Mouse (Mus musculus) midbrain, postnatal 0 days (tissue): ENCODE results near the gene 1110017D15Rik. TPM values are rescaled to one million over a fixed set of nuclear protein-coding genes. Genes with fewer than 3 reads are reported as not detected.

Experiments used
- ATAC-seq: fragments of 200-750 bp; cut with Nextera tagmentation; 2 replicates; pipeline ENCODE4 v1.8.0; 2017; ENCODE audit warnings: moderate number of reproducible peaks, mild to moderate bottlenecking, moderate TSS enrichment, moderate library complexity; ENCODE audit not compliant: low FRiP score
- DNase-seq: peaks from one replicate; pipeline ENCODE4 v3.0.0-alpha.2; 2015; ENCODE audit warnings: low spot score
- H3K27ac ChIP-seq: fragments of 300-500 bp; sonication (generic); 2 replicates; pipeline ENCODE4 v1.5.1; 2014; ENCODE audit warnings: low read depth, mild to moderate bottlenecking, low read length, mixed read lengths
- H3K27me3 ChIP-seq: fragments of 300-500 bp; sonication (generic); 2 replicates; pipeline ENCODE4 v1.6.1; 2014; ENCODE audit warnings: low read length, control low read depth, mixed read lengths; ENCODE audit not compliant: insufficient read depth
- H3K36me3 ChIP-seq: fragments of 300-500 bp; sonication (generic); 2 replicates; pipeline ENCODE4 v1.6.1; 2014; ENCODE audit warnings: low read length, control low read depth, mixed read lengths; ENCODE audit not compliant: insufficient read depth
- H3K4me1 ChIP-seq: fragments of 300-500 bp; sonication (generic); 2 replicates; pipeline ENCODE4 v1.6.1; 2014; ENCODE audit warnings: mild to moderate bottlenecking, control low read depth, antibody characterized with exemption, low read length, mixed read lengths; ENCODE audit not compliant: insufficient read depth
- H3K4me2 ChIP-seq: fragments of 300-500 bp; sonication (generic); 2 replicates; pipeline ENCODE4 v1.6.1; 2014; ENCODE audit warnings: low read depth, mild to moderate bottlenecking, low read length, mixed read lengths; ENCODE audit not compliant: poor library complexity, severe bottlenecking
- H3K4me3 ChIP-seq: fragments of 300-500 bp; sonication (generic); 2 replicates; pipeline ENCODE4 v1.5.1; 2014; ENCODE audit warnings: low read depth, mild to moderate bottlenecking, low read length, moderate library complexity
- H3K9ac ChIP-seq: fragments of 300-500 bp; sonication (generic); replicated peaks from 2 replicates; pipeline ENCODE4 v1.6.1; 2014; ENCODE audit warnings: mild to moderate bottlenecking, low read length, moderate library complexity, mixed read lengths; ENCODE audit not compliant: poor library complexity, severe bottlenecking
- H3K9me3 ChIP-seq: fragments of 300-500 bp; sonication (generic); 2 replicates; pipeline ENCODE4 v1.6.1; 2016; ENCODE audit warnings: low read length, control low read depth
- CTCF ChIP-seq: IDR thresholded peaks from 2 replicates; pipeline ENCODE4 v1.5.1; 2016; ENCODE audit warnings: antibody characterized with exemption, mild to moderate bottlenecking
- WGBS: fragments of 180-500 bp; shearing (Covaris S2); extraction: QIAGEN DNeasy Blood & Tissue Kit; methylation state at CpG from one replicate; pipeline ENCODE4 v1.1.7; 2014; 5-methylcytosine and 5-hydroxymethylcytosine counted together
- polyA plus RNA-seq: library from polyadenylated mRNA; unstranded; fragments of >200 nt; fragmentation: Nextera tagmentation; extraction: Ambion mirVana; gene quantifications from 2 replicates; pipeline ENCODE4 v1.2.1, GENCODE M21; 2015
- total RNA-seq: library from RNA; depleted of rRNA; stranded (reverse); fragments of >200 nt; gene quantifications from 2 replicates; pipeline ENCODE4 v1.2.3, GENCODE M21; 2014

1110017D15Rik gene
- total and polyA plus RNA-seq, 2 experiments from 2014 or later = 11.8 to 20.7 TPM

DNA sequence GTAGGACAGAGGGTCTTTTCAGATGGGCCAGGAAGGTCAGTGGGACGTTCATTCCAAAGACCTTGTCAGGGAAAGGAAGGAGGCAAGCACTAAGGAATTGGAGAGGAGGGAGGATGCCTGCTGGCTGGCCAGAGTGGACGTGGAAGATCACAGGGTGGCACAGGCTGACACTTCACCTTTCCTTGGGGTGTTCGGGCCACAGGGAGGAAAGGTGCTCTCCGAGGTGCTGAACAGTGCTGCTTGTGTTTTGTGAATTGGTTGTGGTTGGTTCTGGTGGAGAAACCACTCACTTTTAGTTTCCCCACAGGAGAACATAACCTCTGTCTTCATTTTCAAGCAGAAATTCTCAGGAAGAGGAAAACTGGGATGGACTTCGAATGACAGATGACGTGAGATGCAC is 15.3 kb upstream of the 1110017D15Rik start:
- Histone ChIP-seq H3K9ac (no peak overlapping the region), H3K27ac (no peak overlapping the region), H3K4me3 (no peak overlapping the region), H3K27me3 (no peaks in the 10 kb centered on the region), H3K36me3 (no peaks in the 10 kb centered on the region), H3K9me3 (no peaks in the 10 kb centered on the region), H3K4me2 (no peak overlapping the region), H3K4me1 (peaks cover 5% of the 10 kb centered on the region; the same call in 1 of the 2 replicates)
- WGBS = 42% methylated on average over 6 of the region's 6 CpGs
- TF ChIP-seq CTCF = no peak
- DNase-seq (no peak), ATAC-seq (no peak)

- Histone ChIP-seq H3K4me2 (no peak overlapping the region), H3K27me3 (no peaks in the 10 kb centered on the region), H3K4me1 (peaks cover 5% of the 10 kb centered on the region; the same call in 1 of the 2 replicates), H3K36me3 (peaks cover 8% of the 10 kb centered on the region; the same call in 1 of the 2 replicates), H3K9ac (no peak overlapping the region), H3K27ac (no peak overlapping the region), H3K4me3 (no peak overlapping the region), H3K9me3 (no peaks in the 10 kb centered on the region)
- ATAC-seq (no peak), DNase-seq (peak; percentile 53)
- no peak for TF ChIP-seq CTCF
- WGBS = 19% methylated on average over 8 of the region's 8 CpGs
Observed at GRCm38 (mm10) chr4:41527996-41528395, 10.9 kb upstream of the 1110017D15Rik start.

- no peak for DNase-seq
- H3K9ac ChIP-seq = no peak overlapping the region; the same call in 1 of the 2 replicates
- ATAC-seq = no peak
Observed at GRCm38 (mm10) chr4:41527076-41527475, 9.9 kb upstream of the 1110017D15Rik start.

GRCm38 (mm10) chr4:41526553-41526952 is 9.4 kb upstream of the 1110017D15Rik start:
- Histone ChIP-seq H3K4me3 (no peak overlapping the region), H3K4me1 (peaks cover 5% of the 10 kb centered on the region; the same call in 1 of the 2 replicates), H3K4me2 (no peak overlapping the region), H3K9ac (peak overlapping the region; percentile 19; the same call in 1 of the 2 replicates), H3K9me3 (no peaks in the 10 kb centered on the region), H3K27ac (peak overlapping the region; percentile 27; the same call in 1 of the 2 replicates), H3K36me3 (peaks cover 8% of the 10 kb centered on the region; the same call in 1 of the 2 replicates), H3K27me3 (no peaks in the 10 kb centered on the region)
- ATAC-seq (0 out of 2 replicates have a peak, but pooled peaks have one; percentile 10), DNase-seq (no peak)
- TF ChIP-seq CTCF = no peak
- WGBS = 9% methylated on average over 7 of the region's 7 CpGs

More at GRCm38 (mm10) chr4:41527076-41527475, 9.9 kb upstream of the 1110017D15Rik start:
- 16% methylated on average over 13 of the region's 13 CpGs for WGBS
- Histone ChIP-seq H3K27me3 (no peaks in the 10 kb centered on the region), H3K27ac (peak overlapping the region; percentile 27; the same call in 1 of the 2 replicates), H3K4me2 (peak overlapping the region; percentile 13; the same call in 1 of the 2 replicates), H3K36me3 (peaks cover 8% of the 10 kb centered on the region; the same call in 1 of the 2 replicates), H3K4me1 (peaks cover 5% of the 10 kb centered on the region; the same call in 1 of the 2 replicates), H3K9me3 (no peaks in the 10 kb centered on the region), H3K4me3 (no peak overlapping the region)
- TF ChIP-seq CTCF = no peak

GRCm38 (mm10) chr4:41524829-41525228 is 7.7 kb upstream of the 1110017D15Rik start:
- Histone ChIP-seq H3K36me3 (peaks cover 21% of the 10 kb centered on the region), H3K4me1 (peaks cover 5% of the 10 kb centered on the region; the same call in 1 of the 2 replicates), H3K27me3 (no peaks in the 10 kb centered on the region), H3K4me3 (no peak overlapping the region), H3K9ac (no peak overlapping the region), H3K27ac (no peak overlapping the region), H3K9me3 (no peaks in the 10 kb centered on the region), H3K4me2 (no peak overlapping the region)
- no peak for ATAC-seq
- no peak for DNase-seq
- no peak for TF ChIP-seq CTCF
- 75% methylated on average over 9 of the region's 9 CpGs for WGBS

DNA sequence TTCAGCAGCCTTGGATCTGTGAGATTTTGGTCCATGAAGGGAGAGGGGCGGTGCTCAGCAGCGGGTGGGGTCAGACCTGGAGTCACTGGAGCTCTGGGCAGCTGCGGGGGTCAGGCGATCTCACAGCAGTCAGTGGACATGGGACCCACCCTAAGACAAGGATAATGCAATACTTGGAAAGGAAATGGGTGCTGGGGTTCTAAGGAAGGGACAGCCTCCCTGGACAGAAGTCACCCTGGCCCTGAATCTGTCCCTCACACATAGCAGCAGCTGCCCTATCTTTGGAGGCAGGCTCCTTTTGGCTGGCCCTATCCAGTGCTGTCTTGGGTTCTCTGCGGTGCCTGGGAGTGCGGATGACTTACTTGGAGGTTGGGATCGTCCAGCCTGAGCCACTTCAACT is 6.7 kb upstream of the 1110017D15Rik start:
- no peak for DNase-seq
- H3K9me3 ChIP-seq = no peaks in the 10 kb centered on the region
- WGBS = 86% methylated on average over 7 of the region's 7 CpGs
- no peak overlapping the region for H3K4me3 ChIP-seq
- no peak overlapping the region for H3K9ac ChIP-seq
- no peak for ATAC-seq
- peaks cover 5% of the 10 kb centered on the region; the same call in 1 of the 2 replicates for H3K4me1 ChIP-seq
- no peak overlapping the region for H3K4me2 ChIP-seq
- no peak overlapping the region for H3K27ac ChIP-seq
- no peak for TF ChIP-seq CTCF
- H3K36me3 ChIP-seq = peaks cover 22% of the 10 kb centered on the region
- no peaks in the 10 kb centered on the region for H3K27me3 ChIP-seq
